Mouse (Mus musculus) myocyte (in vitro differentiated cells): ENCODE results near the gene Ugt1a6b. TPM values are rescaled to one million over a fixed set of nuclear protein-coding genes. Genes with fewer than 3 reads are reported as not detected.

Experiments
- H3K27me3 ChIP-seq: one replicate; pipeline ENCODE4 v1.6.1; 2011; ENCODE audit not compliant: control insufficient read depth, insufficient read depth, insufficient read length
- H3K36me3 ChIP-seq: one replicate; pipeline ENCODE4 v1.6.1; 2011; ENCODE audit not compliant: control insufficient read depth, insufficient read depth
- H3K4me2 ChIP-seq: one replicate; pipeline ENCODE4 v1.6.1; 2011; ENCODE audit warnings: low read depth, control low read depth
- H3K4me3 ChIP-seq: one replicate; pipeline ENCODE4 v1.5.1; 2011; ENCODE audit warnings: mild to moderate bottlenecking, control low read depth, moderate library complexity
- H3K79me2 ChIP-seq: one replicate; pipeline ENCODE4 v1.6.1; 2011; ENCODE audit not compliant: control insufficient read depth, insufficient read depth
- H3ac ChIP-seq: one replicate; pipeline ENCODE4 v1.6.1; 2011; ENCODE audit not compliant: control insufficient read depth, insufficient read length
- CEBPB ChIP-seq: IDR thresholded peaks from 2 replicates; pipeline ENCODE4 v1.6.1; 2011; ENCODE audit warnings: mild to moderate bottlenecking, moderate library complexity; ENCODE audit not compliant: poor library complexity, insufficient read depth, severe bottlenecking
- E2F4 ChIP-seq: IDR thresholded peaks from one replicate; pipeline ENCODE4 v1.6.1; 2011; ENCODE audit warnings: mild to moderate bottlenecking, control low read depth, moderate library complexity; ENCODE audit not compliant: insufficient read depth
- MAX ChIP-seq: IDR thresholded peaks from one replicate; pipeline ENCODE4 v1.6.1; 2011; ENCODE audit warnings: low read depth, mild to moderate bottlenecking, control low read depth
- MYOD1 ChIP-seq, 3 experiments: IDR thresholded peaks; one replicate each; pipeline ENCODE4 v1.6.1; 2011; ENCODE audit warnings: control low read depth in 2 of 3, low read depth in 2 of 3, mild to moderate bottlenecking in 2 of 3, moderate library complexity in 1 of 3; ENCODE audit not compliant: insufficient read length in 2 of 3, control insufficient read depth in 1 of 3
- MYOG ChIP-seq, 3 experiments: IDR thresholded peaks; one replicate each; pipeline ENCODE4 v1.6.1; 2011; ENCODE audit warnings: control low read depth in 2 of 3, low read depth in 2 of 3, mild to moderate bottlenecking in 2 of 3; ENCODE audit not compliant: insufficient read length in 2 of 3, control insufficient read depth in 1 of 3, insufficient read depth in 1 of 3
- POLR2A ChIP-seq: IDR thresholded peaks from one replicate; pipeline ENCODE4 v1.6.1; 2011; ENCODE audit warnings: low read depth, mild to moderate bottlenecking, control low read depth, moderate library complexity; ENCODE audit not compliant: insufficient read length
- POLR2AphosphoS2 ChIP-seq: IDR thresholded peaks from one replicate; pipeline ENCODE4 v1.6.1; 2011; ENCODE audit warnings: low read depth, control low read depth; ENCODE audit not compliant: insufficient read length
- REST ChIP-seq: IDR thresholded peaks from one replicate; pipeline ENCODE4 v1.6.1; 2011; ENCODE audit warnings: mild to moderate bottlenecking, control low read depth, moderate library complexity; ENCODE audit not compliant: insufficient read depth, insufficient read length
- SRF ChIP-seq: IDR thresholded peaks from one replicate; pipeline ENCODE4 v1.6.1; 2011; ENCODE audit warnings: low read depth; ENCODE audit not compliant: control insufficient read depth, insufficient read length
- TCF12 ChIP-seq: IDR thresholded peaks from one replicate; pipeline ENCODE4 v1.6.1; 2011; ENCODE audit warnings: mild to moderate bottlenecking, control low read depth; ENCODE audit not compliant: poor library complexity, insufficient read depth, severe bottlenecking
- TCF3 ChIP-seq: IDR thresholded peaks from one replicate; pipeline ENCODE4 v1.6.1; 2011; ENCODE audit warnings: low read depth, control low read depth; ENCODE audit not compliant: insufficient read length
- USF1 ChIP-seq: IDR thresholded peaks from one replicate; pipeline ENCODE4 v1.6.1; 2011; ENCODE audit warnings: low read depth, mild to moderate bottlenecking, control low read depth, moderate library complexity
- polyA plus RNA-seq: library from polyadenylated mRNA; unstranded; fragments of >200 nt; fragmentation: generic; extraction: Trizol; gene quantifications from one replicate; pipeline ENCODE4 v1.2.1, GENCODE M21; 2012; ENCODE audit warnings: missing spikeins

Ugt1a6b gene
- polyA plus RNA-seq, 1 experiment, result 0.04 TPM

DNA sequence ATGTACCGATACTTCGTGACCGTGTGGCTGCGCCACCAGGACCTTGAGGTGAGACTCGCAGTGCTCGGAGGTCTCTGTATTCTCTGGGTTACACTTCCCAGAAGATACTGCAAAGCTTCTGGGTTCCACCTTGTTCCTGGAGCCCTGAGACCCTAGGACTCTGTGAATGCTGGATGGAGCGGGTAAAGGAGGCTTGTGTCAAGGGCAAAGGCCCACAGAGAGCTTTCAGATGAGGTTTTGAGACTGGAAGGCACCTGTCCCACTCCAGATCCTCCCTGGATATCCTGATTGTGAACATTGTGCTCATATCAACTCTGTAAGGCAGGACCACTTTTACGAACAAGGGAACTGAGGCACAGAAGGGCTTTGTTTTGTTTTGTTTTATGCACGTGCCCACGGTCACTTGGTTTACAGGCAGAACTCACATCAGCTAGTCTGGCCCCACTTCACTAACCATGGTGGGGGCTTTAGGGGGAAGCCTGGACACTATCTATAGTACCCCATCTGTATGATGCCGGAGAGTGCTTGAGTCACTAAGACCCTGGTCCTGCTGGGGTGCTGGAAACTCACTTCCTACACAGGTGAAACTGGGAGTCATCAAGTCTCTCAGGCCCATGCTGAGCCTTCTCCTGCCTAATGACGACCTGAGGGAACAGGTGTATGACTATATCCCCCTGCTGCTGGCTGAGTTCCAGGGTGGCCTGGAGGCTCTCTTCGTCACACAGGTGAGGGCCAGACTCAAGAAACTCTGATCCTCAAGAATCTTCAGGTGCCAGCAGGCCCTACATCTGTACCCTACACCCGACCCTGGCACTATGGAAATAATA is 130.6 kb downstream of the Ugt1a6b start:
- Histone ChIP-seq H3K4me2 (no peak overlapping the region), H3K79me2 (no peaks in the 10 kb centered on the region), H3K36me3 (no peaks in the 10 kb centered on the region), H3K27me3 (peaks cover 23% of the 10 kb centered on the region), H3K4me3 (no peak overlapping the region), H3ac (no peak overlapping the region)
- no peak for TF ChIP-seq TCF3
- TF ChIP-seq CEBPB, result no peak
- TF ChIP-seq POLR2A, result no peak
- TF ChIP-seq MYOG (IDR thresholded peaks at IDR 0.05; ENCODE audit: control insufficient read depth in 1 of 3, insufficient read depth in 1 of 3, insufficient read length in 2 of 3, low read depth in 2 of 3), result no peak
- no peak for TF ChIP-seq MAX
- TF ChIP-seq SRF, result no peak
- TF ChIP-seq POLR2AphosphoS2, result no peak
- TF ChIP-seq E2F4, result no peak
- TF ChIP-seq MYOD1 (IDR thresholded peaks at IDR 0.05; ENCODE audit: control insufficient read depth in 1 of 3, insufficient read length in 2 of 3, low read depth in 2 of 3), result no peak
- TF ChIP-seq USF1, result no peak
- no peak for TF ChIP-seq REST
- no peak for TF ChIP-seq TCF12

DNA sequence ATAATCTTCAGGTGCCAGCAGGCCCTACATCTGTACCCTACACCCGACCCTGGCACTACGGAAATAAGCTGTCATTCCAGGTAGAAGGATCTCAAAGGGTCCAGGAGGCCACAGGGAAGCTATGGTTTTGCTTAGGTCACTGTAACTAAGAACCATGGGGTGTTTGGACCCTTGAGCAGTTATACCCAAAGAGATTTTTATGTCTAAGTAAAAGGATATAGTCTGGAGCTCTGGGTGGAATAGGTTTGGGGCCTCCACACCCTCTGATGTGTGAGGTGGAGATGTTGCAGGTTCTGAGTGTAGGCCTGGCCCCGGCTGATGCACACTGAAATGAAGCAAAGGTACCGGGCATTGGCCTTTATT is 131.2 kb downstream of the Ugt1a6b start:
- no peak for TF ChIP-seq REST
- no peak for TF ChIP-seq CEBPB
- TF ChIP-seq MAX, result no peak
- no peak for TF ChIP-seq USF1
- TF ChIP-seq TCF12, result no peak
- TF ChIP-seq MYOD1 (IDR thresholded peaks at IDR 0.05; ENCODE audit: control insufficient read depth in 1 of 3, insufficient read length in 2 of 3, low read depth in 2 of 3), result no peak
- no peak for TF ChIP-seq POLR2A
- TF ChIP-seq POLR2AphosphoS2, result no peak
- Histone ChIP-seq H3K4me3 (no peak overlapping the region), H3K4me2 (no peak overlapping the region), H3K79me2 (no peaks in the 10 kb centered on the region), H3K27me3 (peaks cover 23% of the 10 kb centered on the region), H3K36me3 (no peaks in the 10 kb centered on the region), H3ac (no peak overlapping the region)

DNA sequence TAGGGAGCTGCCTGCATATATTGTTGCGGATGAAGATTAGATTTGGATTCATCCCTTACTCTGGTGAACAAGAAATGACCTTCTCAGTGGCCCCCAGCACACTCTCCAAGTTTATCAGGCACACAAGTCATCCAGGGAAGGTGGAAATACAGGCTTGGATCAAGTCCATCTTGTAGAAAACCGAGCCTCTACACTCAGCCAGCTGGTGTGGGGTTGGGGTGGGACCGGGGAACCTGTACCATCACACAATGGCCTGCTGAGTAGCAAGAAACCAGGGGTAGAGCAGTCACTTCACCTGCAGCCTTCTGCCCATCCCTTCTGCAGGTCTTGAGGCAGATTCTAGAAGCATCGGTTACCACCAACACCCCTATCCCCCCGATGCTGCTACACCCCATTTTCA is 131.6 kb downstream of the Ugt1a6b start:
- TF ChIP-seq MYOG (IDR thresholded peaks at IDR 0.05; ENCODE audit: control insufficient read depth in 1 of 3, insufficient read depth in 1 of 3, insufficient read length in 2 of 3, low read depth in 2 of 3) (no peak), USF1 (no peak), MAX (no peak), POLR2AphosphoS2 (no peak), TCF3 (no peak), POLR2A (no peak)
- no peak overlapping the region for H3K4me3 ChIP-seq
- H3ac ChIP-seq, result no peak overlapping the region
- H3K27me3 ChIP-seq, result peaks cover 23% of the 10 kb centered on the region
- no peaks in the 10 kb centered on the region for H3K79me2 ChIP-seq
- no peak overlapping the region for H3K4me2 ChIP-seq
- H3K36me3 ChIP-seq, result no peaks in the 10 kb centered on the region

DNA sequence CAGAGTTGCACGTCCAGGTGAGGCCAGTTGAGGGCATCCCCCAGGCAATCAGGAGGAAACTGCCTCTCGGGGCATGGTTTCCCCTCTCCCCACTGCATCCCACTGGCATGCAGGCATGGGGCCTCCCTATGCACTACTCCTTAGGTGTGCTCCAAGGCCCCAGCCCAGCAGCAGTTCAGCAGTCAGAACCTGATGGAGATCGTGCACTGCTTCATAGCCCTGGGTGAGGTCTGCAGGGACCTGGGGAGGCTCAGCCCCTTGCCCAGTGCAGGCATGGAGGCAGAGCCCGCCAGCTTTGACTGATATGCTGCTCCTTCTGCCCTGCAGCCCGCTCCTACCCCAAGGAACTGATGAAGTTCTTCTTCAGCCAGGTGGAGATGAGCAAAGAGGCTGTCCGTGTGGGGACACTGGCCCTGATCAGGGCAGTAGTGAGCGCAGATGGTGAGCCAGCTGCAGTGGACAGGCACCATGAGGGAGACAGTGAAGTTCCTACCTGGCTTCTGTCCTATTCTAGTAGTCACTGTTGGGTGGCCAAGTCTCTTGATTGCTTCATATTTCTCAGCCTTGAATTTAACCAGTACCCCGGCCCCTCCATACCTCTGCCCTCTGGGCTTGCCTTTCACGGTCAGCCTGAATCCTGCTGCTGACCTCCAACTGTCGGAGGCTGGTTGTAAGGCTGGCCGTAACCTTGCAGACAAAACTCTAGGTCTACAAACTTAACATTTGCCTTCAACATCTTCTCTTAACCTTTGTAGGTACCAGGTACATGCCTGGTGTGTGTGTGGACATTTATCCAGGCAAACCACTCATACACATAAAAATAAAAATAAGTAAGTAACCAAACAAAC is 132.2 kb downstream of the Ugt1a6b start:
- Histone ChIP-seq H3K4me2 (no peak overlapping the region), H3K4me3 (no peak overlapping the region), H3K36me3 (no peaks in the 10 kb centered on the region), H3ac (no peak overlapping the region), H3K27me3 (peaks cover 23% of the 10 kb centered on the region), H3K79me2 (no peaks in the 10 kb centered on the region)
- no peak for TF ChIP-seq TCF12
- no peak for TF ChIP-seq POLR2AphosphoS2
- no peak for TF ChIP-seq MYOG (IDR thresholded peaks at IDR 0.05; ENCODE audit: control insufficient read depth in 1 of 3, insufficient read depth in 1 of 3, insufficient read length in 2 of 3, low read depth in 2 of 3)
- no peak for TF ChIP-seq MAX
- no peak for TF ChIP-seq POLR2A
- no peak for TF ChIP-seq E2F4

DNA sequence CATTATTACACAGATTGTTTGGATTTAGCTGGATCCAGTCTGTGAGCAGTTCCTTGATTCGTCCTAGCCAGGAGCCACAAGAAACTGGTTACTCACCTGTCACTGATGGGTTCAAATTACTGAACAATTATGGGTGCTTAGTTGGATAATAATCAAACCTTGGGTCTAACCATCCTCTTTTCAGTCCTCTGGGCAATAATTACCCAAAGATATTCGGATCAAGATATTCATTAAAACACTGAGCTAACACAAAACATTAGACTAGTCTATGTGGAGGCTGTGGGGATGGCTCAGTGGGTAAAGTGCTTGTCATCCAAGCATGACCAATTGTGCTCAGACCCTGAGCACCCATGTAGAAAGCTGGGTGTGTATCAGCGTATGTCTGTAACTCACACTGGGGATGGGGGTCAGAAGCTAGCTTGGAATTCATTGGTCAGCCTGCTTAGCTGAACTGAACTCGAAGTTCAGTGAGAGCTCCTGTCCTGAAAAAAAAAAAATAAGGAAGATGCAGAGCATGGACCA is 132.9 kb downstream of the Ugt1a6b start:
- no peaks in the 10 kb centered on the region for H3K79me2 ChIP-seq
- H3K4me3 ChIP-seq, result no peak overlapping the region
- no peaks in the 10 kb centered on the region for H3K36me3 ChIP-seq
- peaks cover 23% of the 10 kb centered on the region for H3K27me3 ChIP-seq
- H3ac ChIP-seq, result no peak overlapping the region
- no peak overlapping the region for H3K4me2 ChIP-seq
- TF ChIP-seq MYOG (IDR thresholded peaks at IDR 0.05; ENCODE audit: control insufficient read depth in 1 of 3, insufficient read depth in 1 of 3, insufficient read length in 2 of 3, low read depth in 2 of 3), result no peak
- TF ChIP-seq SRF, result no peak
- TF ChIP-seq MAX, result no peak
- no peak for TF ChIP-seq CEBPB
- no peak for TF ChIP-seq POLR2A
- no peak for TF ChIP-seq POLR2AphosphoS2
- TF ChIP-seq TCF3, result no peak
- TF ChIP-seq E2F4, result no peak
- TF ChIP-seq USF1, result no peak
- no peak for TF ChIP-seq TCF12
- no peak for TF ChIP-seq MYOD1 (IDR thresholded peaks at IDR 0.05; ENCODE audit: control insufficient read depth in 1 of 3, insufficient read length in 2 of 3, low read depth in 2 of 3)
- no peak for TF ChIP-seq REST
